Mouse (Mus musculus): ENCODE measurements around the gene Podnl1. TPM values are rescaled to one million over a fixed set of nuclear protein-coding genes. Genes with fewer than 3 reads are reported as not detected.

The Podnl1 gene
- polyA plus RNA-seq (2015; fragmentation: Nextera tagmentation; extraction: Ambion mirVana), result 1.6 and 2.0 TPM in 2 replicates

GRCm38 (mm10) chr8:84125656-84126055, at the start of gene Podnl1:
Gene Podnl1, plus strand, starts transcription at chr8:84125989.
- no peaks in the 10 kb centered on the region for H3K36me3 ChIP-seq
- peak within 1 kb of the TSS; percentile 36; the same call in 1 of the 2 replicates for H3K9ac ChIP-seq
- H3K4me2 ChIP-seq, result 0 out of 2 replicates have a peak within 1 kb of the TSS, but pooled peaks have one; percentile 7
- peak within 1 kb of the TSS; percentile 28; the same call in 1 of the 2 replicates for H3K27ac ChIP-seq
- no peaks in the 10 kb centered on the region for H3K9me3 ChIP-seq
- H3K27me3 ChIP-seq, result peaks cover under 1% of the 10 kb centered on the region; the same call in 1 of the 2 replicates
- ATAC-seq (ENCODE audit: insufficient number of reproducible peaks, insufficient read depth, low FRiP score, low TSS enrichment, low read depth), result 0 out of 2 replicates have a peak, but pooled peaks have one; percentile 65
- no peak within 1 kb of the TSS for H3K4me3 ChIP-seq
- H3K4me1 ChIP-seq, result peaks cover 26% of the 10 kb centered on the region
- 53% methylated on average over 9 of the region's 9 CpGs for WGBS

- WGBS, result 83% methylated on average over 1 of the region's 1 CpGs
- Histone ChIP-seq H3K27me3 (no peaks in the 10 kb centered on the region), H3K4me3 (no peak overlapping the region), H3K4me2 (no peak overlapping the region), H3K36me3 (peaks cover 52% of the 10 kb centered on the region), H3K4me1 (peaks cover 27% of the 10 kb centered on the region), H3K9me3 (no peaks in the 10 kb centered on the region), H3K9ac (peak overlapping the region; percentile 32; the same call in 1 of the 2 replicates), H3K27ac (no peak overlapping the region)
- no peak for ATAC-seq (ENCODE audit: insufficient number of reproducible peaks, insufficient read depth, low FRiP score, low TSS enrichment, low read depth)
Measured at GRCm38 (mm10) chr8:84076412-84076811, 49.4 kb upstream of the Podnl1 start.

- WGBS, result 36% methylated on average over 3 of the region's 3 CpGs
- H3K4me2 ChIP-seq, result no peak overlapping the region
Measured at GRCm38 (mm10) chr8:84076849-84077248, 48.9 kb upstream of the Podnl1 start.

GRCm38 (mm10) chr8:84079206-84079605, 46.6 kb upstream of the Podnl1 start:
- 85% methylated on average over 5 of the region's 5 CpGs for WGBS
- Histone ChIP-seq H3K36me3 (peaks cover 76% of the 10 kb centered on the region), H3K27me3 (no peaks in the 10 kb centered on the region), H3K9me3 (no peaks in the 10 kb centered on the region), H3K4me1 (0 out of 2 replicates have a peak, but pooled peaks cover 7% of the 10 kb centered on the region), H3K4me2 (no peak overlapping the region), H3K4me3 (no peak overlapping the region), H3K9ac (no peak overlapping the region), H3K27ac (no peak overlapping the region)
- ATAC-seq (ENCODE audit: insufficient number of reproducible peaks, insufficient read depth, low FRiP score, low TSS enrichment, low read depth), result no peak

More at GRCm38 (mm10) chr8:84076849-84077248, 48.9 kb upstream of the Podnl1 start:
- Histone ChIP-seq H3K4me1 (peaks cover 22% of the 10 kb centered on the region), H3K36me3 (peaks cover 56% of the 10 kb centered on the region), H3K4me3 (no peak overlapping the region), H3K9ac (0 out of 2 replicates have a peak overlapping the region, but pooled peaks have one; percentile 32), H3K27me3 (no peaks in the 10 kb centered on the region), H3K9me3 (no peaks in the 10 kb centered on the region), H3K27ac (no peak overlapping the region)
- ATAC-seq (ENCODE audit: insufficient number of reproducible peaks, insufficient read depth, low FRiP score, low TSS enrichment, low read depth), result no peak

- Histone ChIP-seq H3K9ac (peak overlapping the region; percentile 21; the same call in 1 of the 2 replicates), H3K27me3 (no peaks in the 10 kb centered on the region), H3K4me1 (peaks cover 8% of the 10 kb centered on the region; the same call in 1 of the 2 replicates), H3K4me2 (no peak overlapping the region), H3K9me3 (no peaks in the 10 kb centered on the region), H3K4me3 (no peak overlapping the region), H3K36me3 (peaks cover 81% of the 10 kb centered on the region), H3K27ac (no peak overlapping the region)
- WGBS, result 30% methylated on average over 8 of the region's 8 CpGs
- ATAC-seq (ENCODE audit: insufficient number of reproducible peaks, insufficient read depth, low FRiP score, low TSS enrichment, low read depth), result no peak
Measured at GRCm38 (mm10) chr8:84083829-84084241, 42.0 kb upstream of the Podnl1 start.

- H3K4me3 ChIP-seq, result no peak overlapping the region
- peaks cover 8% of the 10 kb centered on the region; the same call in 1 of the 2 replicates for H3K4me1 ChIP-seq
- no peaks in the 10 kb centered on the region for H3K27me3 ChIP-seq
- H3K4me2 ChIP-seq, result peak overlapping the region; percentile 33
- no peak for ATAC-seq (ENCODE audit: insufficient number of reproducible peaks, insufficient read depth, low FRiP score, low TSS enrichment, low read depth)
- no peak overlapping the region for H3K27ac ChIP-seq
- WGBS, result 42% methylated on average over 41 of the region's 42 CpGs
- peaks cover 84% of the 10 kb centered on the region for H3K36me3 ChIP-seq
- no peaks in the 10 kb centered on the region for H3K9me3 ChIP-seq
- H3K9ac ChIP-seq, result peak overlapping the region; percentile 44; the same call in 1 of the 2 replicates
Measured at GRCm38 (mm10) chr8:84084341-84085115, 41.3 kb upstream of the Podnl1 start.

GRCm38 (mm10) chr8:84087156-84087555, 38.6 kb upstream of the Podnl1 start:
- WGBS, result 82% methylated on average over 7 of the region's 7 CpGs
- no peak overlapping the region for H3K27ac ChIP-seq
- ATAC-seq (ENCODE audit: insufficient number of reproducible peaks, insufficient read depth, low FRiP score, low TSS enrichment, low read depth), result no peak

GRCm38 (mm10) chr8:84087821-84088220, 38.0 kb upstream of the Podnl1 start:
- peaks cover 8% of the 10 kb centered on the region; the same call in 1 of the 2 replicates for H3K4me1 ChIP-seq
- no peak overlapping the region for H3K4me3 ChIP-seq
- no peak overlapping the region for H3K9ac ChIP-seq
- no peak overlapping the region for H3K4me2 ChIP-seq
- peaks cover 83% of the 10 kb centered on the region for H3K36me3 ChIP-seq
- H3K9me3 ChIP-seq, result no peaks in the 10 kb centered on the region
- H3K27ac ChIP-seq, result no peak overlapping the region
- WGBS, result 96% methylated on average over 14 of the region's 14 CpGs
- no peak for ATAC-seq (ENCODE audit: insufficient number of reproducible peaks, insufficient read depth, low FRiP score, low TSS enrichment, low read depth)
- H3K27me3 ChIP-seq, result no peaks in the 10 kb centered on the region

More at GRCm38 (mm10) chr8:84087156-84087555, 38.6 kb upstream of the Podnl1 start:
- H3K36me3 ChIP-seq, result peaks cover 83% of the 10 kb centered on the region
- H3K4me2 ChIP-seq, result no peak overlapping the region
- no peak overlapping the region for H3K4me3 ChIP-seq
- no peak overlapping the region for H3K9ac ChIP-seq
- no peaks in the 10 kb centered on the region for H3K9me3 ChIP-seq
- peaks cover 8% of the 10 kb centered on the region; the same call in 1 of the 2 replicates for H3K4me1 ChIP-seq
- no peaks in the 10 kb centered on the region for H3K27me3 ChIP-seq

- Histone ChIP-seq H3K9me3 (no peaks in the 10 kb centered on the region), H3K9ac (no peak overlapping the region), H3K4me3 (no peak overlapping the region), H3K36me3 (peaks cover 84% of the 10 kb centered on the region), H3K27ac (no peak overlapping the region), H3K27me3 (no peaks in the 10 kb centered on the region), H3K4me1 (peaks cover 5% of the 10 kb centered on the region; the same call in 1 of the 2 replicates), H3K4me2 (no peak overlapping the region)
- no peak for ATAC-seq (ENCODE audit: insufficient number of reproducible peaks, insufficient read depth, low FRiP score, low TSS enrichment, low read depth)
- 76% methylated on average over 9 of the region's 9 CpGs for WGBS
Measured at GRCm38 (mm10) chr8:84089277-84089676, 36.5 kb upstream of the Podnl1 start.

GRCm38 (mm10) chr8:84090585-84090984, 35.2 kb upstream of the Podnl1 start:
- H3K9me3 ChIP-seq, result no peaks in the 10 kb centered on the region
- H3K4me1 ChIP-seq, result no peaks in the 10 kb centered on the region
- no peak overlapping the region for H3K4me2 ChIP-seq
- H3K27ac ChIP-seq, result no peak overlapping the region
- no peak for ATAC-seq (ENCODE audit: insufficient number of reproducible peaks, insufficient read depth, low FRiP score, low TSS enrichment, low read depth)
- no peak overlapping the region for H3K4me3 ChIP-seq
- no peak overlapping the region for H3K9ac ChIP-seq
- H3K27me3 ChIP-seq, result no peaks in the 10 kb centered on the region
- WGBS, result 90% methylated on average over 8 of the region's 8 CpGs
- peaks cover 94% of the 10 kb centered on the region for H3K36me3 ChIP-seq

GRCm38 (mm10) chr8:84096061-84096460, 29.7 kb upstream of the Podnl1 start:
- H3K9ac ChIP-seq, result no peak overlapping the region
- no peak overlapping the region for H3K27ac ChIP-seq
- no peaks in the 10 kb centered on the region for H3K27me3 ChIP-seq
- H3K36me3 ChIP-seq, result peaks cover 94% of the 10 kb centered on the region
- no peak for ATAC-seq (ENCODE audit: insufficient number of reproducible peaks, insufficient read depth, low FRiP score, low TSS enrichment, low read depth)
- H3K4me3 ChIP-seq, result no peak overlapping the region
- 73% methylated on average over 8 of the region's 8 CpGs for WGBS
- H3K9me3 ChIP-seq, result no peaks in the 10 kb centered on the region
- H3K4me1 ChIP-seq, result no peaks in the 10 kb centered on the region
- no peak overlapping the region for H3K4me2 ChIP-seq
